Mouse (Mus musculus) stomach, postnatal 0 days (tissue): ENCODE measurements at regions not wholly inside any gene's neighbourhood (a gene's known extent, or its start where the extent isn't known, plus 50 kb on each side); places are given as distances from the start of the nearest gene placed in this dataset.

Source experiments
- ATAC-seq: fragments of 200-750 bp; cut with Nextera tagmentation; 2 replicates; pipeline ENCODE4 v1.8.0; 2017; ENCODE audit not compliant: low FRiP score, low TSS enrichment
- DNase-seq: peaks from one replicate; pipeline ENCODE4 v3.0.0-alpha.2; 2016; ENCODE audit warnings: low spot score
- H3K27ac ChIP-seq: fragments of 300-500 bp; sonication (generic); replicated peaks from 2 replicates; pipeline ENCODE4 v1.5.1; 2014; ENCODE audit warnings: mild to moderate bottlenecking, control low read depth
- H3K27me3 ChIP-seq: fragments of 300-500 bp; sonication (generic); 2 replicates; pipeline ENCODE4 v1.6.1; 2014; ENCODE audit warnings: low read length; ENCODE audit not compliant: control insufficient read depth, insufficient read depth
- H3K36me3 ChIP-seq: fragments of 300-500 bp; sonication (generic); 2 replicates; pipeline ENCODE4 v1.6.1; 2014; ENCODE audit warnings: low read length, mixed read lengths; ENCODE audit not compliant: control insufficient read depth, insufficient read depth
- H3K4me1 ChIP-seq: fragments of 300-500 bp; sonication (generic); replicated peaks from 2 replicates; pipeline ENCODE4 v1.6.1; 2014; ENCODE audit warnings: antibody characterized with exemption; ENCODE audit not compliant: control insufficient read depth, insufficient read depth
- H3K4me2 ChIP-seq: fragments of 300-500 bp; sonication (generic); replicated peaks from 2 replicates; pipeline ENCODE4 v1.6.1; 2014; ENCODE audit warnings: low read depth, mild to moderate bottlenecking, control low read depth, moderate library complexity
- H3K4me3 ChIP-seq: fragments of 300-500 bp; sonication (generic); 2 replicates; pipeline ENCODE4 v1.5.1; 2014; ENCODE audit warnings: low read depth, low read length, control low read depth
- H3K9ac ChIP-seq: fragments of 300-500 bp; sonication (generic); 2 replicates; pipeline ENCODE4 v1.6.1; 2014; ENCODE audit warnings: mild to moderate bottlenecking, low read length, control low read depth, mixed read lengths
- H3K9me3 ChIP-seq: fragments of 300-500 bp; sonication (generic); 2 replicates; pipeline ENCODE4 v1.6.1; 2016; ENCODE audit warnings: low read length; ENCODE audit not compliant: control insufficient read depth
- CTCF ChIP-seq: IDR thresholded peaks from 2 replicates; pipeline ENCODE4 v1.5.1; 2016; ENCODE audit warnings: antibody characterized with exemption, low read depth, mild to moderate bottlenecking, moderate library complexity
- EP300 ChIP-seq: optimal IDR thresholded peaks from 2 replicates; pipeline ENCODE3; 2016; ENCODE audit warnings: antibody characterized with exemption
- WGBS: fragments of 180-500 bp; shearing (Covaris S2); extraction: QIAGEN DNeasy Blood & Tissue Kit; methylation state at CpG from one replicate; pipeline ENCODE4 v1.1.7; 2014; 5-methylcytosine and 5-hydroxymethylcytosine counted together

- 31% methylated on average over 8 of the region's 8 CpGs for WGBS
Measured at GRCm38 (mm10) chr13:90490991-90491951, 401.9 kb upstream of the Xrcc4 start.

GRCm38 (mm10) chr13:90480484-90480883 is 391.1 kb upstream of the Xrcc4 start:
- no peaks in the 10 kb centered on the region for H3K4me1 ChIP-seq
- no peak overlapping the region for H3K4me2 ChIP-seq
- no peak overlapping the region for H3K9ac ChIP-seq
- H3K4me3 ChIP-seq, result no peak overlapping the region
- no peak for TF ChIP-seq EP300
- no peak for TF ChIP-seq CTCF
- no peaks in the 10 kb centered on the region for H3K9me3 ChIP-seq
- ATAC-seq (no peak), DNase-seq (no peak)
- WGBS, result 71% methylated on average over 4 of the region's 4 CpGs
- H3K27me3 ChIP-seq, result no peaks in the 10 kb centered on the region
- no peaks in the 10 kb centered on the region for H3K36me3 ChIP-seq
- H3K27ac ChIP-seq, result no peak overlapping the region

More at GRCm38 (mm10) chr13:90490991-90491951, 401.9 kb upstream of the Xrcc4 start:
- H3K9me3 ChIP-seq, result no peaks in the 10 kb centered on the region
- TF ChIP-seq EP300, result no peak
- TF ChIP-seq CTCF, result no peak
- H3K4me2 ChIP-seq, result no peak overlapping the region
- ATAC-seq, result no peak
- H3K9ac ChIP-seq, result no peak overlapping the region
- no peak overlapping the region for H3K4me3 ChIP-seq
- H3K4me1 ChIP-seq, result no peaks in the 10 kb centered on the region
- no peak for DNase-seq
- H3K36me3 ChIP-seq, result no peaks in the 10 kb centered on the region
- H3K27ac ChIP-seq, result no peak overlapping the region
- no peaks in the 10 kb centered on the region for H3K27me3 ChIP-seq

GRCm38 (mm10) chr13:90476880-90477279 is 387.5 kb upstream of the Xrcc4 start:
- 53% methylated on average over 2 of the region's 2 CpGs for WGBS
- H3K36me3 ChIP-seq, result no peaks in the 10 kb centered on the region
- TF ChIP-seq EP300 (no peak), CTCF (no peak)

GRCm38 (mm10) chr13:90474507-90474906 is 385.1 kb upstream of the Xrcc4 start:
- no peaks in the 10 kb centered on the region for H3K27me3 ChIP-seq
- H3K4me2 ChIP-seq, result no peak overlapping the region
- no peaks in the 10 kb centered on the region for H3K36me3 ChIP-seq
- TF ChIP-seq EP300 (no peak), CTCF (no peak)
- H3K4me3 ChIP-seq, result no peak overlapping the region
- DNase-seq (no peak), ATAC-seq (no peak)
- H3K9ac ChIP-seq, result no peak overlapping the region
- no peaks in the 10 kb centered on the region for H3K4me1 ChIP-seq
- H3K9me3 ChIP-seq, result no peaks in the 10 kb centered on the region
- no peak overlapping the region for H3K27ac ChIP-seq
- WGBS, result 65% methylated on average over 6 of the region's 6 CpGs

More at GRCm38 (mm10) chr13:90476880-90477279, 387.5 kb upstream of the Xrcc4 start:
- Histone ChIP-seq H3K9me3 (no peaks in the 10 kb centered on the region), H3K27me3 (no peaks in the 10 kb centered on the region), H3K27ac (no peak overlapping the region), H3K4me1 (no peaks in the 10 kb centered on the region), H3K4me2 (no peak overlapping the region), H3K9ac (no peak overlapping the region), H3K4me3 (no peak overlapping the region)
- ATAC-seq, result no peak
- no peak for DNase-seq

- H3K9me3 ChIP-seq, result no peaks in the 10 kb centered on the region
- ATAC-seq (no peak), DNase-seq (no peak)
- no peak overlapping the region for H3K27ac ChIP-seq
- no peak overlapping the region for H3K9ac ChIP-seq
- no peaks in the 10 kb centered on the region for H3K4me1 ChIP-seq
- no peak for TF ChIP-seq CTCF
- H3K4me3 ChIP-seq, result no peak overlapping the region
- H3K36me3 ChIP-seq, result no peaks in the 10 kb centered on the region
- H3K4me2 ChIP-seq, result no peak overlapping the region
- H3K27me3 ChIP-seq, result no peaks in the 10 kb centered on the region
Measured at GRCm38 (mm10) chr13:90474053-90474452, 384.6 kb upstream of the Xrcc4 start.
